ENCODE assay signal across 21 mouse cellular contexts in the genomic region with DNA sequence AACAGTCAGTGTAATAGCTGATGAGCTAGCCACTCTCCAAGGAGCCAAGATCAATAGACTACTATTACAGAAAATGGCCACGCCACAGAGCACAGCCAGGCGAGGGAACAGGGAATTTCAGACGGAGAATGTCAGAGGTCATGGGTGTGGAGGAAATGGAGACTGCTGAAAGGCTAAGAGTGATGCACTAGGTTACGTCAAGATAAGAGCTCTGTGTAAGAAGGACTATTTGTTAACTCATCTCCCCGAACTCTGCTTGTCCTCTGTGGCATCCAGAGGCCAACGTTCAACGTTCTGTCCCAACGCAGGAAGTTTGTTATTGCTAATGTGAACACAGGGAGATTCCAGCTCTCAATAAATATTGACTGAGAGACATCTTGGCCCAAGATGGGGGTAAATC.
DNase-seq lines count a peak whose midpoint lies in the region; ATAC-seq and TF ChIP-seq lines count a peak whose summit lies in the region.
"Had no signal": no experiment of that assay in that cellular context is flagged by ENCODE, and none has a peak within 500 bp of the region (broad histone marks: within the 10 kb centered on the region; RNA-seq: fewer than 3 reads in every experiment).

No protein-coding gene starts in this region.

- DNase-seq in heart, adult 18-20 months: peak; percentile 42 to 64
- DNase-seq in heart, postnatal 36 days: no peak
- DNase-seq in kidney, adult 2 months: peak; percentile 61
- DNase-seq in kidney, adult 18-20 months: no peak
- DNase-seq in kidney, postnatal 10 days: peak; percentile 10
- no peak for DNase-seq in stomach, postnatal 0 days (ENCODE audit: low spot score)
- no peak for DNase-seq in cerebellum, postnatal 10 days
- DNase-seq: adrenal gland, postnatal 14 days; cerebellum, adult 11 months; cerebellum, postnatal 25 days; forebrain, postnatal 0 days; right cerebral cortex, postnatal 25 days; thymus, adult 2 months had no signal

- TF ChIP-seq EP300 in stomach, postnatal 0 days (optimal IDR thresholded peaks at IDR 0.05): no peak

- peaks cover 3% of the 10 kb centered on the region; the same call in 1 of the 2 replicates for H3K4me1 ChIP-seq in kidney, adult 2 months (ENCODE audit: control insufficient read depth, insufficient read depth, low read length)
- H3K4me1 ChIP-seq in stomach, postnatal 0 days (replicated peaks; ENCODE audit: control insufficient read depth, insufficient read depth): no peaks in the 10 kb centered on the region
- H3K4me1 ChIP-seq: forebrain, embryonic 10.5 days; hindbrain, embryonic 10.5 days; stomach, embryonic 15.5 days had no signal

- no peak overlapping the region for H3K9ac ChIP-seq in stomach, postnatal 0 days (ENCODE audit: low read length)
- H3K9ac ChIP-seq: forebrain, postnatal 0 days; liver, embryonic 14.5 days; stomach, embryonic 15.5 days had no signal

- peak overlapping the region; percentile 9; the same call in 1 of the 2 replicates for H3K27ac ChIP-seq in kidney, adult 2 months (ENCODE audit: insufficient read depth, low read depth, low read length)
- H3K27ac ChIP-seq in stomach, postnatal 0 days (replicated peaks): no peak overlapping the region
- H3K27ac ChIP-seq: forebrain, embryonic 10.5 days; hindbrain, embryonic 10.5 days; hindbrain, postnatal 0 days; liver, embryonic 14.5 days; macrophage; stomach, embryonic 15.5 days had no signal

- H3K9me3 ChIP-seq in stomach, postnatal 0 days (ENCODE audit: control insufficient read depth, low read length): no peaks in the 10 kb centered on the region
- H3K9me3 ChIP-seq: forebrain, embryonic 10.5 days; hindbrain, embryonic 10.5 days; stomach, embryonic 15.5 days had no signal

- no peak overlapping the region for H3K4me3 ChIP-seq in kidney, adult 2 months (ENCODE audit: insufficient read depth, low read depth, low read length)
- no peak overlapping the region for H3K4me3 ChIP-seq in stomach, postnatal 0 days (ENCODE audit: low read depth, low read length)
- H3K4me3 ChIP-seq: forebrain, embryonic 10.5 days; hindbrain, embryonic 10.5 days; stomach, embryonic 15.5 days had no signal

- no peaks in the 10 kb centered on the region for H3K36me3 ChIP-seq in kidney, adult 2 months (ENCODE audit: control insufficient read depth, insufficient read depth, low read length)
- no peaks in the 10 kb centered on the region for H3K36me3 ChIP-seq in stomach, postnatal 0 days (ENCODE audit: control insufficient read depth, insufficient read depth, low read length)
- H3K36me3 ChIP-seq: forebrain, embryonic 10.5 days; hindbrain, embryonic 10.5 days; stomach, embryonic 15.5 days had no signal

- intact Hi-C loops in heart, postnatal 36 days (cut with DNase I): no loop called here

- TF ChIP-seq POLR2A in kidney, adult 2 months (IDR thresholded peaks at IDR 0.05; ENCODE audit: low read depth, low read length): no peak

- 42% methylated on average over 8 of the region's 8 CpGs for WGBS in kidney, adult 2 months
- 27% methylated on average over 8 of the region's 8 CpGs for WGBS in stomach, postnatal 0 days

- peak; percentile 66 for ATAC-seq in stomach, postnatal 0 days (ENCODE audit: low FRiP score, low TSS enrichment)
- ATAC-seq: forebrain, postnatal 0 days; hindbrain, postnatal 0 days; intestine, postnatal 0 days had no signal

- H3K27me3 ChIP-seq in kidney, adult 2 months (replicated peaks; ENCODE audit: control insufficient read depth, insufficient read depth, low read length): no peaks in the 10 kb centered on the region
- H3K27me3 ChIP-seq in stomach, postnatal 0 days (ENCODE audit: control insufficient read depth, insufficient read depth, low read length): no peaks in the 10 kb centered on the region
- H3K27me3 ChIP-seq: stomach, embryonic 15.5 days had no signal

- no peak for TF ChIP-seq CTCF in kidney, adult 2 months (conservative IDR thresholded peaks at IDR 0.05; ENCODE audit: insufficient read depth, insufficient read length, low read depth, low read length)
- no peak for TF ChIP-seq CTCF in stomach, postnatal 0 days (IDR thresholded peaks at IDR 0.05; ENCODE audit: low read depth)

- no peak overlapping the region for H3K4me2 ChIP-seq in stomach, postnatal 0 days (replicated peaks; ENCODE audit: low read depth)
- H3K4me2 ChIP-seq: midbrain, embryonic 11.5 days; stomach, embryonic 15.5 days had no signal

Comparison
In these comparisons a context has a peak if more than half of its experiments do, and no peak if none do; other contexts are left out.
1. DNase-seq: peak in heart, adult 18-20 months (2 of 2), kidney, adult 2 months (single experiment) and kidney, postnatal 10 days (single experiment); none in heart, postnatal 36 days (0 of 2), kidney, adult 18-20 months (single experiment), stomach, postnatal 0 days (single experiment) and cerebellum, postnatal 10 days (0 of 2).